Mouse (Mus musculus): ENCODE measurements at regions not wholly inside any gene's neighbourhood (a gene's known extent, or its start where the extent isn't known, plus 50 kb on each side); places are given as distances from the start of the nearest gene placed in this dataset.

DNA sequence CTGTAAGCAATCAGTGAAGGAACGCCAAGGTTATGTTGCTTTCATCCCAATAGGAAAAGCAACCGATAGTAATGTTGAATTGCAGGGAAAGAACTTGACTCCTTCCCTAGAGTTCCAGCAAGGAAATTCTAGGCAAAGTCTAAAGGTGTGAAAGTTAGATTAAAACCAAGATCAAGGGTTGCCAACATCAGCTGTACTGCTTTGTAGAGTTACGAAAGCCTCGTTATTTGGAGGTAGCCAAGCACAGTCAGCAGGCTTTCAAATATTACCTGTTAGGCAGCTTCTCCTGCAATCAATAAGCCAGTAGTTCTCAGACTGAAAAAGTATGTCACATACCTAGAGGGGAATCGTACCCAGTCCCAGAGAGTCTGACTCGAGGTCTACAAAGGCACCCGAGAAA lies 58.4 kb upstream of the Gm47985 start:
- Histone ChIP-seq H3K9ac (ENCODE audit: low read length) (no peak overlapping the region), H3K9me3 (ENCODE audit: control insufficient read depth, low read length) (0 out of 2 replicates have a peak, but pooled peaks cover 3% of the 10 kb centered on the region), H3K4me3 (ENCODE audit: control insufficient read depth in 1 of 2, insufficient read depth in 1 of 2, low read depth in 1 of 2, low read length in 2 of 2) (no peak overlapping the region), H3K4me1 (ENCODE audit: control insufficient read depth in 2 of 2, insufficient read depth in 2 of 2, low read length in 2 of 2) (peaks cover 2 to 7% of the 10 kb centered on the region in 2 experiments), H3K36me3 (ENCODE audit: control insufficient read depth, insufficient read depth, low read length) (no peaks in the 10 kb centered on the region), H3K27me3 (ENCODE audit: control insufficient read depth, insufficient read depth, low read length) (no peaks in the 10 kb centered on the region), H3K27ac (replicated peaks in 1 of 2; ENCODE audit: control insufficient read depth in 1 of 2, insufficient read depth in 1 of 2, low read depth in 2 of 2, low read length in 2 of 2) (no peak overlapping the region), H3K4me2 (ENCODE audit: low read length) (no peak overlapping the region)
- no peak for ATAC-seq (ENCODE audit: insufficient number of reproducible peaks, insufficient read depth, low FRiP score, low read depth)
- 91% methylated on average over 7 of the region's 7 CpGs for WGBS

- 0 out of 2 replicates have a peak, but pooled peaks cover 3% of the 10 kb centered on the region for H3K9me3 ChIP-seq (ENCODE audit: control insufficient read depth, low read length)
- WGBS: 88% methylated on average over 9 of the region's 9 CpGs
- no peak for ATAC-seq (ENCODE audit: insufficient number of reproducible peaks, insufficient read depth, low FRiP score, low read depth)
- no peak overlapping the region for H3K9ac ChIP-seq (ENCODE audit: low read length)
- H3K27me3 ChIP-seq (ENCODE audit: control insufficient read depth, insufficient read depth, low read length): no peaks in the 10 kb centered on the region
- H3K27ac ChIP-seq (replicated peaks in 1 of 2; ENCODE audit: control insufficient read depth in 1 of 2, insufficient read depth in 1 of 2, low read depth in 2 of 2, low read length in 2 of 2): no peak overlapping the region
- H3K36me3 ChIP-seq (ENCODE audit: control insufficient read depth, insufficient read depth, low read length): no peaks in the 10 kb centered on the region
- H3K4me2 ChIP-seq (ENCODE audit: low read length): no peak overlapping the region
- no peak overlapping the region for H3K4me3 ChIP-seq (ENCODE audit: control insufficient read depth in 1 of 2, insufficient read depth in 1 of 2, low read depth in 1 of 2, low read length in 2 of 2)
- H3K4me1 ChIP-seq (ENCODE audit: control insufficient read depth in 2 of 2, insufficient read depth in 2 of 2, low read length in 2 of 2): peaks cover 2 to 17% of the 10 kb centered on the region in 2 experiments
Observed at GRCm38 (mm10) chr1:151125028-151125659, 57.2 kb upstream of the Gm47985 start.

DNA sequence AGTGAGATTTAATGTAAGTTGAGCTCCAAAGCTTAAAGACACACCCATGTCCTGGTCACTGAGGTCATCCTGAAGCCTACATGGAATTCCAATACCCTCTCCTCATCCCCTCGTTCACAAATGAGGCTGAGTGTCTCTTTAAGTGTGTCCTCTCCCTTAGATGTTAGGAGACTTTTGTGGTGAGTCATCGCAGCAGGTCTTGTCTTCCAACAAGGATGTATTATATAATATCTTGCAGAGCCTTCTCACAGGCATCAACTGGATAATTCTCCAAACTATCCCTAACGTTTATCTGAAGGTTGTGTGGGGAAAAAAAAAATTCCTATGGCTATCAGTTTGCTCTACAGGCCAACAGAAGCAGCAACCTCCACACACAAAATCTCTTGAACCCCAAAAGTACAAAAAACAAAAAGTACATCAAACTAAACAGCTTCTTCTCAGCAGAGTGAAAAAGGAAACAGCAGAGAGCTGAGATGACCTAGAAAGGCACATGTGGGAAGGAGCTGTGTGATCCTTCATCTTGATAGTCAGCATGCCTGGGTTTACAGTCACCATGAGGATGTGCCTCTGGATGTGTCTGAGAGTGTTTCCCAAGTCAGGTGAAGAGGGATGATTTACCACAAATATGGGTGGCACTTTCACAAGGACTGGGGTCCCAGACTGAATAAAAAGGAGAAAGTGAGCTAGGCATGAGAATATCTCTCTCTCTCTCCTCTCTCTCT lies 56.4 kb upstream of the Gm47985 start:
- Histone ChIP-seq H3K9me3 (ENCODE audit: control insufficient read depth, low read length) (0 out of 2 replicates have a peak, but pooled peaks cover 3% of the 10 kb centered on the region), H3K27ac (replicated peaks in 1 of 2; ENCODE audit: control insufficient read depth in 1 of 2, insufficient read depth in 1 of 2, low read depth in 2 of 2, low read length in 2 of 2) (no peak overlapping the region), H3K36me3 (ENCODE audit: control insufficient read depth, insufficient read depth, low read length) (no peaks in the 10 kb centered on the region), H3K4me2 (ENCODE audit: low read length) (no peak overlapping the region), H3K27me3 (ENCODE audit: control insufficient read depth, insufficient read depth, low read length) (no peaks in the 10 kb centered on the region), H3K9ac (ENCODE audit: low read length) (no peak overlapping the region), H3K4me1 (ENCODE audit: control insufficient read depth in 2 of 2, insufficient read depth in 2 of 2, low read length in 2 of 2) (peaks cover 2 to 24% of the 10 kb centered on the region in 2 experiments), H3K4me3 (ENCODE audit: control insufficient read depth in 1 of 2, insufficient read depth in 1 of 2, low read depth in 1 of 2, low read length in 2 of 2) (no peak overlapping the region)
- no peak for ATAC-seq (ENCODE audit: insufficient number of reproducible peaks, insufficient read depth, low FRiP score, low read depth)
- 49% methylated on average over 3 of the region's 3 CpGs for WGBS

DNA sequence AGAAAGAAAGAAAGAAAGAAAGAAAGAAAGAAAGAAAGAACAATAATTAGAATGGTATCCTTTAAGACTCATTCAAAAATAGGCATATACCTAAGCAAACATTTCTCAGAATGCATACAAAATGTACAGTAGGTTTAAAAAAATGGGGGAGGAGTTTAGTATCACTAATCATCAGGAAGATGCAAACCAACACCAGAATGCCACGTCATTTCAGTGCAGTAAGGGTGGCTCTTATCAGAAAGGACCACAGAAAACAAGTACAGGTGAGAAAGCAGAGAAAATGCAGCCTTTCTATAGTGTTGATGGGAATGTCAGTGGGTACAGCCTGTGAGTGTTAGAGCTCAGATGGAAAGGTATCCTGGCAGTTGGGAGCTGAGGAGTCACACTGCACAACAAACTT lies 55.6 kb upstream of the Gm47985 start:
- H3K4me2 ChIP-seq (ENCODE audit: low read length): no peak overlapping the region
- H3K9me3 ChIP-seq (ENCODE audit: control insufficient read depth, low read length): 0 out of 2 replicates have a peak, but pooled peaks cover 3% of the 10 kb centered on the region
- no peak overlapping the region for H3K27ac ChIP-seq (replicated peaks in 1 of 2; ENCODE audit: control insufficient read depth in 1 of 2, insufficient read depth in 1 of 2, low read depth in 2 of 2, low read length in 2 of 2)
- no peak for ATAC-seq (ENCODE audit: insufficient number of reproducible peaks, insufficient read depth, low FRiP score, low read depth)
- H3K9ac ChIP-seq (ENCODE audit: low read length): no peak overlapping the region
- no peaks in the 10 kb centered on the region for H3K36me3 ChIP-seq (ENCODE audit: control insufficient read depth, insufficient read depth, low read length)
- WGBS: 61% methylated on average over 1 of the region's 1 CpGs
- no peaks in the 10 kb centered on the region for H3K27me3 ChIP-seq (ENCODE audit: control insufficient read depth, insufficient read depth, low read length)
- H3K4me1 ChIP-seq (ENCODE audit: control insufficient read depth in 2 of 2, insufficient read depth in 2 of 2, low read length in 2 of 2): peaks cover 8 to 32% of the 10 kb centered on the region in 2 experiments
- H3K4me3 ChIP-seq (ENCODE audit: control insufficient read depth in 1 of 2, insufficient read depth in 1 of 2, low read depth in 1 of 2, low read length in 2 of 2): no peak overlapping the region

DNA sequence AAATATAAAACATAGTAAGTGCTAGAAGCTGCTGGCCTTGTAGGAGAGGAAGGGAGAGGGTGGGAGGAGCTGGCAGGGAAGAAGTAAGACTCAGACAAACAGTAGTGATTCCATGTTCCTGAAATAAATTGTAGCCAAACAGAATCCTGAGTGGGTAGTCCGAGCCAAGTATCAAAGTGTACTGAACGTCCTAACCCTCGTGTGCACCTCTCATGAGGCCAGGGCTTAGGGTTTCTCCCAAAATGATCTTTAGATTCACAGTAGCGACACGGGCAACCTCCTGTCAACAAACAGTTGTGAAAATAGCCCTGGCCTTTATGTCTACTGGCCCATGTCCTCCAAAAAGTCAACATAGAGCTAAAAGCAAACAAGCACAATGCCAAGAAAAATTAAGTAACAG lies 54.3 kb upstream of the Gm47985 start:
- no peaks in the 10 kb centered on the region for H3K36me3 ChIP-seq (ENCODE audit: control insufficient read depth, insufficient read depth, low read length)

GRCm38 (mm10) chr1:151128955-151129354 lies 53.4 kb upstream of the Gm47985 start:
- H3K36me3 ChIP-seq (ENCODE audit: control insufficient read depth, insufficient read depth, low read length): no peaks in the 10 kb centered on the region
- peaks cover 12 to 35% of the 10 kb centered on the region in 2 experiments for H3K4me1 ChIP-seq (ENCODE audit: control insufficient read depth in 2 of 2, insufficient read depth in 2 of 2, low read length in 2 of 2)
- no peak overlapping the region for H3K27ac ChIP-seq (replicated peaks in 1 of 2; ENCODE audit: control insufficient read depth in 1 of 2, insufficient read depth in 1 of 2, low read depth in 2 of 2, low read length in 2 of 2)
- no peak overlapping the region for H3K4me3 ChIP-seq (ENCODE audit: control insufficient read depth in 1 of 2, insufficient read depth in 1 of 2, low read depth in 1 of 2, low read length in 2 of 2)
- no peak overlapping the region for H3K4me2 ChIP-seq (ENCODE audit: low read length)
- no peak for ATAC-seq (ENCODE audit: insufficient number of reproducible peaks, insufficient read depth, low FRiP score, low read depth)
- H3K27me3 ChIP-seq (ENCODE audit: control insufficient read depth, insufficient read depth, low read length): no peaks in the 10 kb centered on the region
- H3K9me3 ChIP-seq (ENCODE audit: control insufficient read depth, low read length): no peaks in the 10 kb centered on the region
- no peak overlapping the region for H3K9ac ChIP-seq (ENCODE audit: low read length)

More for the DNA sequence above, 54.3 kb upstream of the Gm47985 start:
- Histone ChIP-seq H3K27ac (replicated peaks in 1 of 2; ENCODE audit: control insufficient read depth in 1 of 2, insufficient read depth in 1 of 2, low read depth in 2 of 2, low read length in 2 of 2) (0 out of 4 replicates have a peak overlapping the region, but pooled peaks of 1 of the 2 experiments have one; percentile 28), H3K9ac (ENCODE audit: low read length) (no peak overlapping the region), H3K4me2 (ENCODE audit: low read length) (no peak overlapping the region), H3K27me3 (ENCODE audit: control insufficient read depth, insufficient read depth, low read length) (no peaks in the 10 kb centered on the region), H3K4me3 (ENCODE audit: control insufficient read depth in 1 of 2, insufficient read depth in 1 of 2, low read depth in 1 of 2, low read length in 2 of 2) (no peak overlapping the region), H3K4me1 (ENCODE audit: control insufficient read depth in 2 of 2, insufficient read depth in 2 of 2, low read length in 2 of 2) (peaks cover 12 to 35% of the 10 kb centered on the region in 2 experiments), H3K9me3 (ENCODE audit: control insufficient read depth, low read length) (no peaks in the 10 kb centered on the region)
- WGBS: 43% methylated on average over 5 of the region's 5 CpGs
- no peak for ATAC-seq (ENCODE audit: insufficient number of reproducible peaks, insufficient read depth, low FRiP score, low read depth)

DNA sequence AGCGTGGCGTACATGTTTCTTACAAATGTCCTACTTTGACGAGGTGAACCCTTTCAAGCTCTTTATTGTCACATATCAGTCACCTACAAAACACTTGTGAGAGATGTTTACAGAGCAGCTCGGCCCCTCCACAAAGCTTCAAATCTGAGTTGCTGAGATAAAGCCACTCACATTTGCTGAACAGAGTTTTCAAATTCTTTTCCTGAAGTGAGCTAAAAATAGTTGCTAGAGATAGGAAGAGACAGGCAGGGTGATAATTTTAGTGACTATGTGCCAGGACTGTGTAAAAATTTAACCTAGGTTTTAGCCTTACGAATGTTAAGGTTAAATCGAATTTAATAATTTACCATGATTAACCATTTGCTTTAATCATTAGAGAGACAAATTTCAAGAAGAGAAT lies 52.3 kb upstream of the Gm47985 start:
- Histone ChIP-seq H3K36me3 (ENCODE audit: control insufficient read depth, insufficient read depth, low read length) (no peaks in the 10 kb centered on the region), H3K4me1 (ENCODE audit: control insufficient read depth in 2 of 2, insufficient read depth in 2 of 2, low read length in 2 of 2) (peaks cover 12 to 35% of the 10 kb centered on the region in 2 experiments), H3K27me3 (ENCODE audit: control insufficient read depth, insufficient read depth, low read length) (no peaks in the 10 kb centered on the region), H3K27ac (replicated peaks in 1 of 2; ENCODE audit: control insufficient read depth in 1 of 2, insufficient read depth in 1 of 2, low read depth in 2 of 2, low read length in 2 of 2) (peak overlapping the region; percentile 42 to 69; a peak in 3 of 4 replicates), H3K9ac (ENCODE audit: low read length) (no peak overlapping the region), H3K9me3 (ENCODE audit: control insufficient read depth, low read length) (no peaks in the 10 kb centered on the region), H3K4me3 (ENCODE audit: control insufficient read depth in 1 of 2, insufficient read depth in 1 of 2, low read depth in 1 of 2, low read length in 2 of 2) (no peak overlapping the region), H3K4me2 (ENCODE audit: low read length) (peak overlapping the region; percentile 33)
- ATAC-seq (ENCODE audit: insufficient number of reproducible peaks, insufficient read depth, low FRiP score, low read depth): no peak; the same call in 1 of the 2 replicates
- 14% methylated on average over 6 of the region's 6 CpGs for WGBS
